Mouse (Mus musculus) layer of hippocampus, adult 11-12 months (tissue): ENCODE data around the gene Zbtb11.
"Not testable (repeated sequence)": the region's sequence is repeated elsewhere in the genome, so short reads cannot be mapped to it uniquely, and the experiment has no call there.

Experiments used
- DNase-seq: peaks from one replicate; pipeline ENCODE4 v3.0.0; 2022; ENCODE audit warnings: low spot score

The Zbtb11 gene

GRCm38 (mm10) chr16:55973431-55974255, at the start of gene Zbtb11:
Gene Zbtb11 (plus strand): TSS chr16:55973883.
- DNase-seq, result peak; percentile 99

GRCm38 (mm10) chr16:55924010-55924409, 49.7 kb upstream of the Zbtb11 start:
- no peak for DNase-seq

DNA sequence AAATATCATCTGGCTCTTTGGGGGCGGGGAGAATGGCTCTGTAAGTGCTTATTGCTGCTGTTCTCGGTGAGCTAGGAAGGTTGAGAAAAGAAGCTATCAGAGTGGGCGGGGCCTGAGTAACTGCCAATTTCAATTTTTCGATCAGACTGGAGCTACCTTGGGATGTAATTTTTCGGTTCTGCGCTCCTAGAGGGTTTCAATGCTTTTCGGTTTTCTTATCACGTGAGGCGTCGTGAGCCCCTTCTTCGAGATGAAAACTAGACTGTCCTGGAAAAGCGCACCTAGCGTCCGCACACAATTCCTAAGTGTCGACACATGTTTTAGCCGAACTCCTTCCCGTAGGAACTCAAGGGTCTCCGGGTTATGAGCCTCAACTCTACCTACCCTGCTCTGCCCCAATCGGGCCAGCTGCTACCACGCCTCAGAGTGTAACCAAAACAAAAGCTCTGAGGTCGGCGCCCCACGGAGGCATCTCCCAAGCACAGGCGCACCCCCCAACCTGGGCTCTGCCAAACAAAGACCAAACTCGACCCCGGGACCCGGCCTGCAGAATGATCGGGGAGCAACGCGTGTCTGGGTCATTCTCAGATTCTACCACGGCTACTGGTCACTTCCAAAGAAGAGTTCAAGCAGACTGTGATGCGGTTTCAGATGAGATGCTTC, 39.9 kb upstream of the Zbtb11 start:
- DNase-seq, result peak; percentile 51

DNA sequence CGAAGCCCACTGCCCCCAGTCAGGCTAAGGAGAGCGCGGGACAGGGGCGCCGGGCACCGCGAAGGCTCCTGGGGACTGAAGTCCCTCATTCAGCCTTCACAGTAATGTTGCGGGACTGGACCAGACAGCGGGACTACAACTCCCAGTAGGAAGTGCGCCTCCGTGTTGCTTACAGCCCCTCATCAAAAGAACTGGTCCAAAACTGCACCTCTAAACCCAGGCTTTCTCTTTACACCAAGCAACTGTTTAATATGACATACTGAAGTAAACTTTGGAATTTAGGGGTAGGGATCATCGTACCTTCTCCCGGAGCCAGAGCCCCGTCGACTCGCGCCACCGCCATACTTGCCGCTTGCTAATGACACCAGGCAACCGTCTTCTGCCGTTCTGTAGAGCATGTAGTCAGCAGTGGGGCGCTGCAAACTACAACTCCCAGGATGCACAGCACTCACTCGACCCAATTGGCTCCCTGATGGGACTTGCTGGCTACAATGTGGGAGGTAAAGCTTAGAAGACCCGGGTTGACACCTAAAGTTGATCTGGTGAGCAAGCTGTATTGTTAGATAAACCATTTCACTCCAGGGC, 39.1 kb upstream of the Zbtb11 start, which contains the start of gene Cep97:
Gene Cep97, minus strand, starts transcription at position 403 of the 585 bp plus-strand sequence.
- peak; percentile 95 for DNase-seq

GRCm38 (mm10) chr16:55938761-55939160, 34.9 kb upstream of the Zbtb11 start:
- DNase-seq, result no peak

DNA sequence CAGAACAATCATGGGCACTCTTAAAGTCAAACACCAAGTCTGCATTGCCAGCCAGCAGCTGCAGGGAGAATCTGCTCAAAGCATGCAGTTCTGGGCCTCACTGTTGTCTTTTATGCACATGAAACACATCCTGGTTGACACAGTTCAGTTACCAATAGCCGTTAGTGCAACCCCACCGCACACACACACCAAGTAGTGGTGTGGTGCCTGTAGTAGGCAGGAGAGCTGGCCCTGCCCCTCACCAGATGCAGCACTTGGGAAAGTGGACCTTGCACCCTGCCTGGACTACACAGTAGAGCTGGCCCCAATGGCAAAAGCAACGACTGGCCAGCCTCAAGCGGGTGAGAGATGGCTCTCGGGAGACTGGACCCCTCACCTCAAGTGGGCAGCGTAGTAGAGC, 34.0 kb upstream of the Zbtb11 start:
- DNase-seq, result no peak

GRCm38 (mm10) chr16:55940781-55941180, 32.9 kb upstream of the Zbtb11 start:
- no peak for DNase-seq

GRCm38 (mm10) chr16:55947266-55947665, 26.4 kb upstream of the Zbtb11 start:
- no peak for DNase-seq

DNA sequence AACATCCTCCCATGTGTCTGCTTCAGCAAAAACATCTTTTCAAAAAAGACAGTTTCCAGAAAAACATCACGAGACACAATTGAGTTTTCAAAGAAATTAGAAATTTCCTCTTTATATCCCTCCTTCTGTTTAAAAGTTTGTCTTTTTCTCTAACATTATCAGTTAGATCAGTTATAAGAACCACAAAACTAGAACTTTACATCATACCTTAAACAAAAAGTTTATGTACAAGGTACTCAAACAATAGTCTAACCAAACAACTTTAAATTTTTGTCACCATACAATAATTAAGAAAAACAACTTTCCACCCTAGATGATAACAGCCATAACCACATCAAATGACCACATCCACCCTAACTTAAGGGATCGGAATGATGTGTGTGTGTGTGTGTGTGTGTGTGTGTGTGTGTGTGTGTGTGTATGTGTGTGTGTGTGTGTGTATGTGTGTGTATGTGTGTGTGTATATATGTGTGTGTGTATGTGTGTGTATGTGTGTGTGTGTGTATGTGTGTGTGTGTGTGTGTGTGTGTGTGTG, 25.7 kb upstream of the Zbtb11 start:
- DNase-seq, result not testable (repeated sequence)

- no peak for DNase-seq
Measured at GRCm38 (mm10) chr16:55948963-55949362, 24.7 kb upstream of the Zbtb11 start.

GRCm38 (mm10) chr16:55950462-55950861, 23.2 kb upstream of the Zbtb11 start:
- no peak for DNase-seq

GRCm38 (mm10) chr16:55950946-55951678, 22.6 kb upstream of the Zbtb11 start:
- peak; percentile 89 for DNase-seq

DNA sequence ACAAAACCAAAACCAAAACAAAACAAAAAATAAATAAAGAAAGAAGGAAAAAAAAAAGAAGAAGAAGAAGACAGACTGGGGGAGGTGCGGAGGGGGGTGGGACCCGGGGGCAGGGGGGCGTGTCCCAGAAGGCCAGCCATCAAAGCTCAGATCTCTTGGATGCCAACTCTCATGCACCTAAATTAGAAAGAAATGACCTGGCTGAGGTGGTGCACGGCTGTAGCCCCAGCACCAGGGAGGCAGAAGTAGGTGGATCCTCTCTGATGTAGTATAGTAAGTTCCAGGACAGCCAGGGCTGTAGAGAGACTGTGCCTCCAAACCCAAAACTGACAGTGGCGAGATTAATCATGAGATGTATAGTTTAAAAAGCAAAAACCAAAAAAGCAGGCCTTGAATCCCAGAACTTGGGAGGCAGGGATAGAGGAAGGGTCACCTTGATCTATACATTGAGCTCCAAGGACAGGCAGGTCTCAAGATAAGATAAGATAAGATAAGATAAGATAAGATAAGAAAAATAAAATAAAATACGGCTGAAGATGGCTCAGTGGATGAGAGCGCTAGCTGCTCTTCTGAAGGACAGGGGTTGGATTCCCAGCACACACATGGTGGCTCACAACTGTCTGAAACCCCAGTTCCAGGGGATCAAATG, 21.9 kb upstream of the Zbtb11 start:
- DNase-seq, result no peak

- DNase-seq, result no peak
Measured at GRCm38 (mm10) chr16:55952771-55953170, 20.9 kb upstream of the Zbtb11 start.

DNA sequence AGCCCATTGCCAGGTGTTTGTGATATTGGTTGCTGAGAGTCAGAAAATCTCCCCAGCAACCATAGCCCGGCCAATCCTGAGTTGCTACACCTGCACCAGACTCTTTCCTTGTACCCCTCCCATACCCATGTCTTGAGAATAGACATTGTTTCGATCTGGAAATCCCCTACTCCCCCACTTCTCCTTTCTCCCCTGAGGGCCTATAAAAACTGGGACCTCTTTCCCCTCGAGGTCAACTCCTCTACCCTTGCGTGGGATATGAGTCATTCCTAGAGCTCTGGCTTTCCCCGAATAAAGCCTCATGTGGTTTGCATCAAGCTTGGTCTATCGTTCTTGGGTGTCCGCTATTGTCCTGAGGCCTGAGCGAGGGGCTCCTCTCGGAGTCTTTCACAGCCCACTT, 19.5 kb upstream of the Zbtb11 start:
- not testable (repeated sequence) for DNase-seq

DNA sequence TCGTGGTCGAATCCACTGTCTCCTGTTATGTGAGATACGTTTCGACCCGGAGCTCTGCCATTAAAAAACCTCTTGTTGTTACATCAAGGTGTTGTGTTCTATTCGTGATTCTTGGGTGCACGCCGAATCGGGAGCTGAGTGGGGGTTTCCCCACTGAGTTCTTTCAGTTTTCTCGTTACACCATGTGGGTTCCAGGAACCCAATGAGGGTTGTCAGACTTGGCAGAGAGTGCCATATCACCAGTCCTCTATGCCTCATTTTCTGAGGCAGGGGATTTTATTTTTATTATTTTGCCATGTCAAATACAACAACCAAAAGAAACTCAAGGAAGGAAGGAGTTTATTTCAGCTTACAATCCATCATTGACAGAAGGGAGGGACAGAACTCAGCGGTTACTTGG, 10.6 kb upstream of the Zbtb11 start:
- not testable (repeated sequence) for DNase-seq

- peak; percentile 65 for DNase-seq
Measured at GRCm38 (mm10) chr16:55964126-55964949, 9.3 kb upstream of the Zbtb11 start.

DNA sequence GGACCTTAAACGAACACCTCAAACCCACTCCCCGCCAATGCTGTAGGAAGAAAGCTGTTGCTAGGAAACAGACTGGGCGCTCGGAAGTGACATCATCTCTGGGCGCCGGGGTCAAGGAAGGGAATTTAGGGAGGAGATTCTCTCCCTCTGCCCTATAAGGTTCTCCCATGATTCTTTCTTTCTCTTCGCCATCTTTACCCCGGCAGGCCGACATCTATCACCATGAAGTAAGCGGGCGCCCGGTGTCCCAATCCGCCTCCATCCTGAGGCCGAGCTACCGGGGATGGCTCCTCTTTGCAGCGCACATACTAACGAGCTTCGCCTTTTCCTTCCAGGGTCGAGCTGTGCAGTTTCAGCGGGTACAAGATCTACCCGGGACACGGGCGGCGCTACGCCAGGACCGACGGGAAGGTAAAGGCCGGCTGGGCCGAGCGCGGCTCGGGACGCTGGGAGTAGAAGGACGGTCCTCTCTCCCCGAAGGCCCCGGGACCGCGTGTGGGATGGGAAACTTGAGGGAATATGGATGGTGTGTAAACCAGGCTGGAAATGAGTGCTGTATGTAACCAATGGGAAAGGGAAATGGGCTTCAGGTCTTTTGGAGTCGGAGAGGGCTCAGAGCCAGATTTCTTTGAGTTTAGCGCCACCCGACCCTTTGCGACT, 7.3 kb upstream of the Zbtb11 start, which contains the start of gene Rpl24:
Gene Rpl24, plus strand, starts transcription at position 64 of the 660 bp plus-strand sequence.
- DNase-seq, result peak; percentile 96

DNA sequence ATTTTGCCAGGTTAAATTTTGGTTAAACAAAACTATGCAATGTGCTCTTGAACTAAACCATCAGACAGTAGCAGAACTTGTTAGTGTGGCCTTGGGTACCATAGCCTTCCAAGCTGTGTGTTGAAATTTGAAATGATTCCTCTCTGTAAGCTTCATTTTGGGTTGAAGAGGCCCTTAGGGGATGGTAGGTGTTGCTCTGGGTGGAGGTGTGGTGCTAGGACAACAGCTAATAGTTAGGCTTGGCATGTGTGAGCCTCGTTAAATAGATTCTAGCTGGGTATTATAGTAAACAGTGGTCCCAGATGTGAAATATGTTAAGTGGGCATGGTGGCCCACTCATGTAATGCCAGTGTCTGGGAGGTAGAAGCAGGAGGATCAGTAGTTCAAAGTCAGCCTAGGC, 6.5 kb upstream of the Zbtb11 start:
- no peak for DNase-seq

DNA sequence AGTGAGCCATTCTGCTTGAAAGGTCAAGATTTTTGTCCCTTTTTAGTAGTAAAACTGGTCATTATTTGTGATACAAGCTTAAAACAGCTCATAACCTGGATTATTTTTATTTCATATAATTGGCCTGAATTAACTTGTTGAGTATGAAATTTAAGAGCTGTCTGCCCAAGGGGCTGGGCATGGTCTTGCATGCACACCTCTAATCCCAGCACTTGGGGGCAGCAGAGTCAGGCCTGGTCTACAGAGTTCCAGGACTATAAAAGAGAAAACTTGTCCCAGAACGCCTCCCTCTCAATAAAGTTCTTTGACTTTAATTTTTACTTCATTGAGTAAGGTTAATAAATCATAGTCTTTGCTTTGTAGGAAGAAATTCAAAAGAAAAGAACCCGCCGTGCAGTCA, 4.5 kb upstream of the Zbtb11 start:
- DNase-seq, result no peak
